Mouse (Mus musculus): ENCODE data around the gene S100a3. TPM values are rescaled to one million over a fixed set of nuclear protein-coding genes. Genes with fewer than 3 reads are reported as not detected.

Gene S100a3
- polyA plus RNA-seq, 1 experiment from 2014 or later: not detected

DNA sequence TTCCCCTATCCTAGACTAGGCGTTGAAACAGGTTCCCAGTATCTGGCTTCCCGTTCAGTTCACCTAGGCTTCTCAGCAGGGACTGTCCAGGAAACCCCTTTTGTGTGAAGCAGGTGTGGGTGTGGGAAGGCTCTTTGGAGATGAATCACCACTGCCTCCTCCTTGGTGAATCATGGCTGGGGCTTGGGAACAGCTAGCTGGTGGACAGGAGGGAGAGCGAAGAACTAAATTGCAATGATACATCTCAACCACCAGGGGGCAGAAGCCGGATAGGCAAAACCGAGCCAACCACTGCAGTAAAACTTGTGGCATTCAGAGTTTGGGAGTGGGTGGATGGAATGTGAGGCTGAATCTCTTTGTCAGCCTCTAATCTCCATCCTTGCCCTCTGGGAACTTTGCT, 25.2 kb downstream of the S100a3 start:
- H3K27me3 ChIP-seq (ENCODE audit: insufficient read depth, low read length): no peaks in the 10 kb centered on the region
- peak; percentile 57 for DNase-seq
- no peak for TF ChIP-seq EP300 (IDR thresholded peaks at IDR 0.05; ENCODE audit: low read depth)
- TF ChIP-seq CTCF (IDR thresholded peaks at IDR 0.05; ENCODE audit: low read depth): peak; percentile 90

GRCm38 (mm10) chr3:90586016-90586643, 25.8 kb downstream of the S100a3 start:
- H3K9me3 ChIP-seq (ENCODE audit: low read length): no peaks in the 10 kb centered on the region
- WGBS (ENCODE audit: insufficient replicate concordance): 72% methylated on average over 15 of the region's 15 CpGs
- TF ChIP-seq EP300 (IDR thresholded peaks at IDR 0.05; ENCODE audit: low read depth) (no peak), CTCF (IDR thresholded peaks at IDR 0.05; ENCODE audit: low read depth) (no peak)
- H3K4me1 ChIP-seq (ENCODE audit: insufficient read depth): peaks cover 10% of the 10 kb centered on the region; the same call in 1 of the 2 replicates
- no peak overlapping the region for H3K4me3 ChIP-seq (ENCODE audit: low read depth, low read length)
- no peak overlapping the region for H3K9ac ChIP-seq (replicated peaks)
- H3K36me3 ChIP-seq (replicated peaks; ENCODE audit: insufficient read depth, low read length): no peaks in the 10 kb centered on the region
- ATAC-seq (no peak), DNase-seq (no peak)
- no peak overlapping the region for H3K4me2 ChIP-seq (ENCODE audit: low read depth, low read length)
- H3K27ac ChIP-seq (ENCODE audit: low read depth): peak overlapping the region; percentile 70
- no peaks in the 10 kb centered on the region for H3K27me3 ChIP-seq (ENCODE audit: insufficient read depth, low read length)

More for the DNA sequence above, 25.2 kb downstream of the S100a3 start:
- no peaks in the 10 kb centered on the region for H3K9me3 ChIP-seq (ENCODE audit: low read length)
- WGBS (ENCODE audit: insufficient replicate concordance): 27% methylated on average over 5 of the region's 5 CpGs
- 0 out of 2 replicates have a peak, but pooled peaks have one; percentile 28 for ATAC-seq
- no peak overlapping the region for H3K4me2 ChIP-seq (ENCODE audit: low read depth, low read length)
- H3K36me3 ChIP-seq (replicated peaks; ENCODE audit: insufficient read depth, low read length): no peaks in the 10 kb centered on the region
- no peak overlapping the region for H3K27ac ChIP-seq (ENCODE audit: low read depth)
- H3K4me3 ChIP-seq (ENCODE audit: low read depth, low read length): no peak overlapping the region
- no peak overlapping the region for H3K9ac ChIP-seq (replicated peaks)
- H3K4me1 ChIP-seq (ENCODE audit: insufficient read depth): peaks cover 10% of the 10 kb centered on the region; the same call in 1 of the 2 replicates

DNA sequence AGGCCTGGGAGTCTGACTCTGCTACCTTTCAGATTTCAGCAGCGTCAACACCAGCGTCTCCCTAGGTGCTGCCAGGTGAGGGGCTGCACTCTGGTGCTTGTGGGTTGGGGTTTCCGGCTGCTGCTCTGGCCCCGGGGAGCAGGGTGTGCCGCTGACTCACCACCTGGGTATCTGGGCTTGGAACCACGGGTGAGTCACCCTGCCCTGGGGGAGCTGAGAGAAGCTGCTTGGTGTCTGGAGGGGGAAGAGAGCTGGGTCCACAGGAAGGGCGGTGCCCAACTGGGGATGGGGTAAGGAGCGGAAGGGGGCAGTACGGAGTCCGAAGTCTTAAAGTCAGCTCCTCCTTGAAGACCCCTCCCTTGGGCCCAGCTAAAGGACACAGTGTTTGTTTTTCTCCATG, 26.5 kb downstream of the S100a3 start:
- no peaks in the 10 kb centered on the region for H3K36me3 ChIP-seq (replicated peaks; ENCODE audit: insufficient read depth, low read length)
- no peaks in the 10 kb centered on the region for H3K27me3 ChIP-seq (ENCODE audit: insufficient read depth, low read length)
- WGBS (ENCODE audit: insufficient replicate concordance): 31% methylated on average over 10 of the region's 10 CpGs
- DNase-seq (peak; percentile 69), ATAC-seq (peak; percentile 59)
- peaks cover 10% of the 10 kb centered on the region; the same call in 1 of the 2 replicates for H3K4me1 ChIP-seq (ENCODE audit: insufficient read depth)
- no peaks in the 10 kb centered on the region for H3K9me3 ChIP-seq (ENCODE audit: low read length)
- peak overlapping the region; percentile 70 for H3K27ac ChIP-seq (ENCODE audit: low read depth)
- H3K4me3 ChIP-seq (ENCODE audit: low read depth, low read length): no peak overlapping the region
- no peak overlapping the region for H3K9ac ChIP-seq (replicated peaks)
- TF ChIP-seq EP300 (IDR thresholded peaks at IDR 0.05; ENCODE audit: low read depth): no peak
- TF ChIP-seq CTCF (IDR thresholded peaks at IDR 0.05; ENCODE audit: low read depth): peak; percentile 26; the same call in 1 of the 2 replicates
- H3K4me2 ChIP-seq (ENCODE audit: low read depth, low read length): 0 out of 2 replicates have a peak overlapping the region, but pooled peaks have one; percentile 2

GRCm38 (mm10) chr3:90587361-90588101, 27.2 kb downstream of the S100a3 start:
- no peak overlapping the region for H3K9ac ChIP-seq (replicated peaks)
- no peak overlapping the region for H3K4me3 ChIP-seq (ENCODE audit: low read depth, low read length)
- H3K9me3 ChIP-seq (ENCODE audit: low read length): no peaks in the 10 kb centered on the region
- H3K27me3 ChIP-seq (ENCODE audit: insufficient read depth, low read length): no peaks in the 10 kb centered on the region
- ATAC-seq: no peak
- TF ChIP-seq EP300 (IDR thresholded peaks at IDR 0.05; ENCODE audit: low read depth) (no peak), CTCF (IDR thresholded peaks at IDR 0.05; ENCODE audit: low read depth) (no peak)
- no peak for DNase-seq
- H3K36me3 ChIP-seq (replicated peaks; ENCODE audit: insufficient read depth, low read length): no peaks in the 10 kb centered on the region
- peaks cover 10% of the 10 kb centered on the region; the same call in 1 of the 2 replicates for H3K4me1 ChIP-seq (ENCODE audit: insufficient read depth)
- H3K4me2 ChIP-seq (ENCODE audit: low read depth, low read length): 0 out of 2 replicates have a peak overlapping the region, but pooled peaks have one; percentile 2
- peak overlapping the region; percentile 70 for H3K27ac ChIP-seq (ENCODE audit: low read depth)
- 74% methylated on average over 14 of the region's 14 CpGs for WGBS (ENCODE audit: insufficient replicate concordance)

DNA sequence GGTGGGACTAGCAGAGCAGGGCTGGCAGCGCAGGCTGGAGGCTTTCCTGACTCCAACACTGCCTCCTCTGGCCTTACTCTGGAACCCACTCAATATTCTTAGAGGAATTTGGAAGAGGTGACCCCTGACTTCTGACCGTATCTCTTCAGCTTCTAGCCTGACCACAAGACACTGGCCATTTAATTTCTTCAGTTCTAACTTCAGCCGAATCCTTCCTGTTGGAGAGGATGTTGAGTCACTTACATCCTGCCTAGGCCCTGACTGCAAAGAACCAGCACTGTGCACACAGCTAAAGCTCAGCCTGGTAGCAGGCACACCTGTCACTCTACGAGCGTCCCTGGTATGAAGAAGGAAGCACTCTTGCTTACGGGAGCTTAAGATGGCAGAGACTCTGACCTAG, 29.0 kb downstream of the S100a3 start:
- Histone ChIP-seq H3K36me3 (replicated peaks; ENCODE audit: insufficient read depth, low read length) (no peaks in the 10 kb centered on the region), H3K4me2 (ENCODE audit: low read depth, low read length) (0 out of 2 replicates have a peak overlapping the region, but pooled peaks have one; percentile 1), H3K27me3 (ENCODE audit: insufficient read depth, low read length) (no peaks in the 10 kb centered on the region), H3K9ac (replicated peaks) (no peak overlapping the region), H3K4me1 (ENCODE audit: insufficient read depth) (peaks cover 10% of the 10 kb centered on the region; the same call in 1 of the 2 replicates), H3K4me3 (ENCODE audit: low read depth, low read length) (no peak overlapping the region), H3K27ac (ENCODE audit: low read depth) (peak overlapping the region; percentile 67), H3K9me3 (ENCODE audit: low read length) (no peaks in the 10 kb centered on the region)
- 47% methylated on average over 6 of the region's 6 CpGs for WGBS (ENCODE audit: insufficient replicate concordance)
- ATAC-seq (peak; percentile 64), DNase-seq (no peak)
- TF ChIP-seq EP300 (IDR thresholded peaks at IDR 0.05; ENCODE audit: low read depth): no peak
- TF ChIP-seq CTCF (IDR thresholded peaks at IDR 0.05; ENCODE audit: low read depth): no peak

DNA sequence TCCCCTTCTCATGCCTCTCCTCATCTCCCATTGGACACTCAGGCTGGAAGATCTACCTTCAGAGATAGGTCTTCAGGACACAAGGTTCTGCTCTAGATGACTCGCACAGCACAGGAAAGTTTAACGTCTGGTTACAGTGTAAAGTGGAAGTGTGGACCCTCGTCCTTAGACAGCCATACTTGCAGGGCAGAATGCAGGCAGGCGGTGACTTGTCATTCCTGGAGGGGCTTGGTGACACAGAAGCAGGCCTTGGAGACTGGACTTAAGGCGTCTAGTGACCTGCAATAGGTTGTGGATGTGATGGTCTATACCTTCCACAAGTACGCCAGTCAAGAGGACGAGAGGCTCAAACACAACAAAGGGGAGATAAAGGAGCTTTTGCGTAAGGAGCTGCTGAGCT, 29.6 kb downstream of the S100a3 start, which contains the start of gene S100a2:
Gene S100a2 (plus strand): TSS at position 301 of the 400 bp plus-strand sequence.
- no peaks in the 10 kb centered on the region for H3K27me3 ChIP-seq (ENCODE audit: insufficient read depth, low read length)
- H3K4me2 ChIP-seq (ENCODE audit: low read depth, low read length): 0 out of 2 replicates have a peak within 1 kb of the TSS, but pooled peaks have one; percentile 1
- H3K4me1 ChIP-seq (ENCODE audit: insufficient read depth): peaks cover 10% of the 10 kb centered on the region; the same call in 1 of the 2 replicates
- WGBS (ENCODE audit: insufficient replicate concordance): 75% methylated on average over 8 of the region's 8 CpGs
- H3K27ac ChIP-seq (ENCODE audit: low read depth): peak within 1 kb of the TSS; percentile 67
- DNase-seq: no peak
- no peak for TF ChIP-seq EP300 (IDR thresholded peaks at IDR 0.05; ENCODE audit: low read depth)
- TF ChIP-seq CTCF (IDR thresholded peaks at IDR 0.05; ENCODE audit: low read depth): no peak
- H3K9me3 ChIP-seq (ENCODE audit: low read length): no peaks in the 10 kb centered on the region
- no peaks in the 10 kb centered on the region for H3K36me3 ChIP-seq (replicated peaks; ENCODE audit: insufficient read depth, low read length)
- H3K9ac ChIP-seq (replicated peaks): no peak within 1 kb of the TSS
- ATAC-seq: no peak
- H3K4me3 ChIP-seq (ENCODE audit: low read depth, low read length): no peak within 1 kb of the TSS

Data from liver, postnatal 0 days (tissue).